Mouse (Mus musculus) CH12.LX (cell line): ENCODE measurements around the gene Olfr1493-ps1. TPM values are rescaled to one million over a fixed set of nuclear protein-coding genes. Genes with fewer than 3 reads are reported as not detected.

ENCODE experiments used
- DNase-seq: peaks from one replicate; pipeline ENCODE4 v3.0.0-alpha.2; 2013; ENCODE audit errors: extremely low read depth
- H3K27ac ChIP-seq: 2 replicates; pipeline ENCODE4 v1.5.1; 2012; ENCODE audit warnings: low read depth, mild to moderate bottlenecking, control low read depth, moderate library complexity; ENCODE audit not compliant: insufficient read depth
- H3K27me3 ChIP-seq: replicated peaks from 2 replicates; pipeline ENCODE3; 2012; ENCODE audit warnings: inconsistent platforms
- H3K36me3 ChIP-seq, 2 experiments: replicated peaks in 1 of 2; 2 replicates each; pipeline versions ENCODE3 to v1.6.1; 2012; ENCODE audit warnings: inconsistent platforms in 1 of 2, low read length in 1 of 2, mild to moderate bottlenecking in 1 of 2, mixed read lengths in 1 of 2, moderate library complexity in 1 of 2; ENCODE audit not compliant: control insufficient read depth in 1 of 2, insufficient read depth in 1 of 2
- H3K4me1 ChIP-seq, 2 experiments: 2 replicates each; pipeline ENCODE4 v1.6.1; 2012; ENCODE audit warnings: inconsistent platforms in 1 of 2, moderate library complexity in 1 of 2; ENCODE audit not compliant: insufficient read depth in 2 of 2, control insufficient read depth in 1 of 2
- H3K4me2 ChIP-seq: 2 replicates; pipeline ENCODE4 v1.6.1; 2012; ENCODE audit warnings: low read depth, mild to moderate bottlenecking, control low read depth; ENCODE audit not compliant: poor library complexity, insufficient read depth, severe bottlenecking
- H3K4me3 ChIP-seq, 3 experiments: fragments of 150-350 bp in 1 of 3; sonication (generic) in 1 of 3; replicated peaks in 1 of 3; 2 replicates each; pipeline versions ENCODE3 to v1.5.1; 2011 to 2012; ENCODE audit warnings: low read depth in 2 of 3, low read length in 2 of 3, mild to moderate bottlenecking in 2 of 3, moderate library complexity in 2 of 3, control low read depth in 1 of 3, improper control_type of control experiment in 1 of 3, inconsistent platforms in 1 of 3, mixed read lengths in 1 of 3; ENCODE audit not compliant: poor library complexity in 1 of 3
- H3K79me2 ChIP-seq: replicated peaks from 2 replicates; pipeline ENCODE4 v1.6.1; 2012; ENCODE audit warnings: mild to moderate bottlenecking, moderate library complexity; ENCODE audit not compliant: control insufficient read depth, poor library complexity, insufficient read depth, severe bottlenecking; ENCODE audit errors: extremely low read depth
- H3K9ac ChIP-seq: 2 replicates; pipeline ENCODE4 v1.6.1; 2012; ENCODE audit warnings: low read depth, mild to moderate bottlenecking, control low read depth, moderate library complexity; ENCODE audit not compliant: insufficient read depth
- H3K9me3 ChIP-seq: replicated peaks from 2 replicates; pipeline ENCODE3; 2012; ENCODE audit warnings: low read length, inconsistent platforms, mixed read lengths
- CTCF ChIP-seq, 2 experiments: IDR thresholded peaks in 1 of 2; conservative IDR thresholded peaks in 1 of 2; 2 replicates each; pipeline ENCODE4 v1.5.1; 2011 to 2012; ENCODE audit warnings: low read depth in 2 of 2, low read length in 2 of 2, improper control_type of control experiment in 1 of 2, inconsistent platforms in 1 of 2, mild to moderate bottlenecking in 1 of 2, moderate library complexity in 1 of 2
- ELF1 ChIP-seq: IDR thresholded peaks from 2 replicates; pipeline ENCODE4 v1.6.1; 2014; ENCODE audit warnings: low read depth, mild to moderate bottlenecking, inconsistent platforms, low read length, improper control_type of control experiment
- EP300 ChIP-seq: IDR thresholded peaks from 2 replicates; pipeline ENCODE4 v1.6.1; 2011; ENCODE audit warnings: low read length, improper control_type of control experiment
- JUN ChIP-seq: IDR thresholded peaks from 2 replicates; pipeline ENCODE4 v1.6.1; 2011; ENCODE audit warnings: low read depth, mild to moderate bottlenecking, low read length, improper control_type of control experiment, moderate library complexity; ENCODE audit not compliant: insufficient read depth
- JUND ChIP-seq: conservative IDR thresholded peaks from 2 replicates; pipeline ENCODE4 v1.6.1; 2011; ENCODE audit warnings: low read depth, low read length, improper control_type of control experiment
- MAX ChIP-seq: IDR thresholded peaks from 2 replicates; pipeline ENCODE4 v1.6.1; 2011; ENCODE audit warnings: low read length, improper control_type of control experiment
- MAZ ChIP-seq: IDR thresholded peaks from 2 replicates; pipeline ENCODE4 v1.6.1; 2012; ENCODE audit warnings: low read depth, mild to moderate bottlenecking, inconsistent platforms, low read length, improper control_type of control experiment, moderate library complexity
- MEF2A ChIP-seq: IDR thresholded peaks from 2 replicates; pipeline ENCODE4 v1.6.1; 2014; ENCODE audit warnings: low read depth, mild to moderate bottlenecking, inconsistent platforms, low read length, improper control_type of control experiment, borderline replicate concordance
- POLR2A ChIP-seq: IDR thresholded peaks from 2 replicates; pipeline ENCODE4 v1.6.1; 2011; ENCODE audit warnings: low read depth, mild to moderate bottlenecking, improper control_type of control experiment, low read length
- POLR2AphosphoS2 ChIP-seq: IDR thresholded peaks from 2 replicates; pipeline ENCODE4 v1.6.1; 2011; ENCODE audit warnings: low read depth, low read length, improper control_type of control experiment
- SIN3A ChIP-seq: IDR thresholded peaks from 2 replicates; pipeline ENCODE4 v1.6.1; 2012; ENCODE audit warnings: low read length, improper control_type of control experiment, inconsistent platforms
- SMC3 ChIP-seq: IDR thresholded peaks from 2 replicates; pipeline ENCODE4 v1.6.1; 2011; ENCODE audit warnings: low read depth, low read length, improper control_type of control experiment
- TBP ChIP-seq: conservative IDR thresholded peaks from 2 replicates; pipeline ENCODE4 v1.6.1; 2011; ENCODE audit warnings: low read depth, low read length, improper control_type of control experiment
- USF2 ChIP-seq: conservative IDR thresholded peaks from 2 replicates; pipeline ENCODE4 v1.6.1; 2011; ENCODE audit warnings: low read depth, low read length, improper control_type of control experiment
- ZC3H11A ChIP-seq: IDR thresholded peaks from 2 replicates; pipeline ENCODE4 v1.6.1; 2012; ENCODE audit warnings: low read depth, mild to moderate bottlenecking, inconsistent platforms, low read length, improper control_type of control experiment
- ZKSCAN1 ChIP-seq: IDR thresholded peaks from 2 replicates; pipeline ENCODE4 v1.6.1; 2012; ENCODE audit warnings: low read depth, inconsistent platforms, low read length, improper control_type of control experiment, borderline replicate concordance
- ZNF384 ChIP-seq: IDR thresholded peaks from 2 replicates; pipeline ENCODE4 v1.6.1; 2012; ENCODE audit warnings: low read depth, low read length, improper control_type of control experiment, inconsistent platforms
- dilution Hi-C: fragments of 300-500 bp; cut with MboI; formaldehyde crosslinking; loops from 2 replicates; pipeline ENCODE4 v1.14.3; 2020; ENCODE audit warnings: low sequenced_read_pairs; ENCODE audit not compliant: extremely low pct_unique_long_range_greater_than_20kb, extremely low pct_ligation_motif_present
- in situ Hi-C: fragments of 300-500 bp; cut with MboI; formaldehyde crosslinking; loops from 3 replicates; pipeline ENCODE4 v1.14.3; 2019; ENCODE audit warnings: low sequenced_read_pairs, low pct_ligation_motif_present, low pct_unique_long_range_greater_than_20kb, mixed read lengths
- polyA plus RNA-seq: library from polyadenylated mRNA; unstranded; fragments of >175 nt; gene quantifications from 2 replicates; pipeline ENCODE4 v1.2.1, GENCODE M21; 2012; ENCODE audit warnings: low read depth; ENCODE audit not compliant: insufficient read length
- total RNA-seq, 2 experiments: library from RNA; depleted of rRNA; stranded (reverse); fragments of 300-350 nt in 1 of 2; fragments of >200 nt in 1 of 2; gene quantifications; 2 replicates each; pipeline ENCODE4 v1.2.3; 2012 to 2014

The Olfr1493-ps1 gene
- total and polyA plus RNA-seq, 3 experiments: not detected

- no peak overlapping the region for H3K4me3 ChIP-seq
- no peaks in the 10 kb centered on the region for H3K4me1 ChIP-seq
- no peaks in the 10 kb centered on the region for H3K79me2 ChIP-seq
- H3K27ac ChIP-seq: no peak overlapping the region
- H3K9ac ChIP-seq: no peak overlapping the region
- in situ Hi-C loops: no loop called here
- DNase-seq: no peak
- no peak for TF ChIP-seq CTCF (conservative IDR thresholded peaks at IDR 0.05 in 1 of 2, IDR thresholded peaks at IDR 0.05 in 1 of 2; ENCODE audit: low read depth in 2 of 2, low read length in 2 of 2)
- no peak for TF ChIP-seq SMC3
- no peak for TF ChIP-seq ZNF384
- TF ChIP-seq MEF2A: no peak
- no peak for TF ChIP-seq JUN
- no peak for TF ChIP-seq USF2
- no peak for TF ChIP-seq POLR2AphosphoS2
- TF ChIP-seq ELF1: no peak
- no peak for TF ChIP-seq MAX
- TF ChIP-seq SIN3A: no peak
- no peak for TF ChIP-seq ZKSCAN1
- H3K27me3 ChIP-seq: no peaks in the 10 kb centered on the region
- H3K9me3 ChIP-seq: no peaks in the 10 kb centered on the region
- H3K4me2 ChIP-seq: no peak overlapping the region
- dilution Hi-C loops: no loop called here
- no peaks in the 10 kb centered on the region for H3K36me3 ChIP-seq
Observed at GRCm38 (mm10) chr19:13749366-13749765, 26.3 kb downstream of the Olfr1493-ps1 start.

- H3K4me3 ChIP-seq: no peak within 1 kb of the TSS
- no peaks in the 10 kb centered on the region for H3K9me3 ChIP-seq
- no peaks in the 10 kb centered on the region for H3K27me3 ChIP-seq
- DNase-seq: no peak
- no peak within 1 kb of the TSS for H3K27ac ChIP-seq
- H3K4me1 ChIP-seq: no peaks in the 10 kb centered on the region
- no peaks in the 10 kb centered on the region for H3K36me3 ChIP-seq
- in situ Hi-C loops (no loop called here), dilution Hi-C loops (no loop called here)
- H3K4me2 ChIP-seq: no peak within 1 kb of the TSS
- TF ChIP-seq MAZ (no peak), EP300 (no peak), JUND (no peak), SMC3 (no peak), ZC3H11A (no peak), POLR2A (no peak), TBP (no peak)
- no peak within 1 kb of the TSS for H3K9ac ChIP-seq
- no peaks in the 10 kb centered on the region for H3K79me2 ChIP-seq
Observed at GRCm38 (mm10) chr19:13764306-13764705, 41.2 kb downstream of the Olfr1493-ps1 start, which contains the start of gene Olfr1495. TSS of gene Olfr1495 (plus strand) at chr19:13764606.
